ENCODE assay signal across 15 mouse cellular contexts in genomic region chr13:60420842-60421696, GRCm38 (mm10).
DNase-seq lines count a peak whose midpoint lies in the region; ATAC-seq and TF ChIP-seq lines count a peak whose summit lies in the region.
"Had no signal": no experiment of that assay in that cellular context is flagged by ENCODE, and none has a peak within 500 bp of the region (broad histone marks: within the 10 kb centered on the region; RNA-seq: fewer than 3 reads in every experiment).

No protein-coding gene starts in this region.

- TF ChIP-seq EP300 in heart, postnatal 0 days (IDR thresholded peaks at IDR 0.05; ENCODE audit: low read depth), result no peak
- TF ChIP-seq EP300 in stomach, postnatal 0 days (optimal IDR thresholded peaks at IDR 0.05), result no peak

- no peaks in the 10 kb centered on the region for H3K36me3 ChIP-seq in lung, embryonic 16.5 days (ENCODE audit: control insufficient read depth, insufficient read depth, low read length)
- no peaks in the 10 kb centered on the region for H3K36me3 ChIP-seq in heart, postnatal 0 days (replicated peaks; ENCODE audit: control insufficient read depth, insufficient read depth, low read length)
- H3K36me3 ChIP-seq in stomach, postnatal 0 days (ENCODE audit: control insufficient read depth, insufficient read depth, low read length), result no peaks in the 10 kb centered on the region
- H3K36me3 ChIP-seq: embryonic facial prominence, embryonic 13.5 days; hindbrain, embryonic 12.5 days; midbrain, embryonic 15.5 days; neural tube, embryonic 15.5 days had no signal

- peaks cover 2% of the 10 kb centered on the region; the same call in 1 of the 2 replicates for H3K4me1 ChIP-seq in lung, embryonic 16.5 days (replicated peaks; ENCODE audit: control insufficient read depth, insufficient read depth, low read length)
- H3K4me1 ChIP-seq in heart, postnatal 0 days (ENCODE audit: control insufficient read depth, insufficient read depth), result peaks cover 4% of the 10 kb centered on the region; the same call in 1 of the 2 replicates
- no peaks in the 10 kb centered on the region for H3K4me1 ChIP-seq in stomach, postnatal 0 days (replicated peaks; ENCODE audit: control insufficient read depth, insufficient read depth)
- H3K4me1 ChIP-seq: midbrain, embryonic 15.5 days; neural tube, embryonic 15.5 days had no signal

- no peak overlapping the region for H3K4me3 ChIP-seq in lung, embryonic 16.5 days (ENCODE audit: low read length)
- no peak overlapping the region for H3K4me3 ChIP-seq in heart, postnatal 0 days (ENCODE audit: low read depth, low read length)
- H3K4me3 ChIP-seq in stomach, postnatal 0 days (ENCODE audit: low read depth, low read length), result no peak overlapping the region
- H3K4me3 ChIP-seq: embryonic facial prominence, embryonic 13.5 days; hindbrain, embryonic 12.5 days; midbrain, embryonic 15.5 days; neural tube, embryonic 15.5 days had no signal

- DNase-seq in heart, adult 8-10 months (ENCODE audit: low spot score), result peak; percentile 41
- DNase-seq in heart, postnatal 25 days (ENCODE audit: low spot score), result no peak
- DNase-seq in lung, postnatal 36 days, result no peak
- peak; percentile 74 for DNase-seq in heart, postnatal 0 days (ENCODE audit: low spot score)
- no peak for DNase-seq in stomach, postnatal 0 days (ENCODE audit: low spot score)
- no peak for DNase-seq in frontal cortex, postnatal 10 days (ENCODE audit: low spot score in 2 of 2)
- no peak for DNase-seq in right cerebral cortex, postnatal 36 days (ENCODE audit: low spot score in 2 of 2)
- DNase-seq: adrenal gland, postnatal 25 days; cerebellum, adult 8-10 months had no signal

- no peak overlapping the region for H3K27ac ChIP-seq in lung, embryonic 16.5 days (ENCODE audit: low read length)
- peak overlapping the region; percentile 32 for H3K27ac ChIP-seq in heart, postnatal 0 days (ENCODE audit: low read depth)
- 0 out of 2 replicates have a peak overlapping the region, but pooled peaks have one; percentile 18 for H3K27ac ChIP-seq in stomach, postnatal 0 days (replicated peaks)
- H3K27ac ChIP-seq: hindbrain, embryonic 12.5 days; liver, embryonic 14.5 days; midbrain, embryonic 15.5 days; neural tube, embryonic 15.5 days had no signal

- no peak for TF ChIP-seq CTCF in heart, postnatal 0 days (IDR thresholded peaks at IDR 0.05; ENCODE audit: low read depth)
- TF ChIP-seq CTCF in stomach, postnatal 0 days (IDR thresholded peaks at IDR 0.05; ENCODE audit: low read depth), result no peak

- peak; percentile 85 for ATAC-seq in lung, embryonic 16.5 days (ENCODE audit: low read depth)
- ATAC-seq in heart, postnatal 0 days (ENCODE audit: insufficient read depth, low read depth), result peak; percentile 75
- ATAC-seq in stomach, postnatal 0 days (ENCODE audit: low FRiP score, low TSS enrichment), result peak; percentile 57
- ATAC-seq: midbrain, embryonic 15.5 days had no signal

- H3K9ac ChIP-seq in lung, embryonic 16.5 days (ENCODE audit: low read length), result no peak overlapping the region
- no peak overlapping the region for H3K9ac ChIP-seq in heart, postnatal 0 days (replicated peaks; ENCODE audit: low read depth, low read length)
- no peak overlapping the region for H3K9ac ChIP-seq in stomach, postnatal 0 days (ENCODE audit: low read length)
- H3K9ac ChIP-seq: embryonic facial prominence, embryonic 13.5 days; hindbrain, embryonic 12.5 days; liver, embryonic 14.5 days; midbrain, embryonic 15.5 days; neural tube, embryonic 15.5 days had no signal

- 24% methylated on average over 3 of the region's 3 CpGs for WGBS in lung, embryonic 16.5 days
- WGBS in heart, postnatal 0 days, result 5% methylated on average over 3 of the region's 3 CpGs
- WGBS in stomach, postnatal 0 days, result 18% methylated on average over 3 of the region's 3 CpGs

- intact Hi-C loops in heart, postnatal 25 days (cut with DNase I), result no loop called here

- no peak overlapping the region for H3K4me2 ChIP-seq in lung, embryonic 16.5 days (ENCODE audit: low read depth, low read length)
- H3K4me2 ChIP-seq in heart, postnatal 0 days (ENCODE audit: low read depth, low read length), result no peak overlapping the region
- H3K4me2 ChIP-seq in stomach, postnatal 0 days (replicated peaks; ENCODE audit: low read depth), result no peak overlapping the region
- H3K4me2 ChIP-seq: embryonic facial prominence, embryonic 13.5 days; hindbrain, embryonic 12.5 days; midbrain, embryonic 15.5 days; neural tube, embryonic 15.5 days had no signal

- no peaks in the 10 kb centered on the region for H3K27me3 ChIP-seq in lung, embryonic 16.5 days (ENCODE audit: control insufficient read depth, insufficient read depth, low read depth, low read length)
- no peaks in the 10 kb centered on the region for H3K27me3 ChIP-seq in heart, postnatal 0 days (ENCODE audit: control insufficient read depth, insufficient read depth, low read length)
- no peaks in the 10 kb centered on the region for H3K27me3 ChIP-seq in stomach, postnatal 0 days (ENCODE audit: control insufficient read depth, insufficient read depth, low read length)
- H3K27me3 ChIP-seq: embryonic facial prominence, embryonic 13.5 days; hindbrain, embryonic 12.5 days; midbrain, embryonic 15.5 days; neural tube, embryonic 15.5 days had no signal

- H3K9me3 ChIP-seq in lung, embryonic 16.5 days (ENCODE audit: control insufficient read depth, low read length), result no peaks in the 10 kb centered on the region
- H3K9me3 ChIP-seq in heart, postnatal 0 days (replicated peaks; ENCODE audit: control insufficient read depth, low read length), result no peaks in the 10 kb centered on the region
- H3K9me3 ChIP-seq in stomach, postnatal 0 days (ENCODE audit: control insufficient read depth, low read length), result no peaks in the 10 kb centered on the region
- H3K9me3 ChIP-seq: embryonic facial prominence, embryonic 13.5 days; hindbrain, embryonic 12.5 days; midbrain, embryonic 15.5 days; neural tube, embryonic 15.5 days had no signal

Comparison
In these comparisons a context has a peak if more than half of its experiments do, and no peak if none do; other contexts are left out.
1. DNase-seq: peak in heart, adult 8-10 months (single experiment) and heart, postnatal 0 days (single experiment); none in heart, postnatal 25 days (single experiment), lung, postnatal 36 days (single experiment), stomach, postnatal 0 days (single experiment), frontal cortex, postnatal 10 days (0 of 2) and right cerebral cortex, postnatal 36 days (0 of 2).
2. Peak in every context shown above with its lines, with median percentiles within 50 percentile points of each other: ATAC-seq.